Mouse (Mus musculus) cerebellum, adult 2 months (tissue): ENCODE data around the gene Tox4.

Experiments used
- CTCF ChIP-seq: fragments of 200-500 bp; IDR thresholded peaks from 2 replicates; pipeline ENCODE4 v1.5.1; 2011; ENCODE audit warnings: low read depth, mild to moderate bottlenecking, control low read depth, low read length, moderate library complexity, borderline replicate concordance; ENCODE audit not compliant: insufficient read depth
- POLR2A ChIP-seq: fragments of 200-500 bp; IDR thresholded peaks from 2 replicates; pipeline ENCODE4 v1.6.1; 2011; ENCODE audit warnings: low read length, control low read depth, borderline replicate concordance; ENCODE audit not compliant: insufficient read depth

DNA sequence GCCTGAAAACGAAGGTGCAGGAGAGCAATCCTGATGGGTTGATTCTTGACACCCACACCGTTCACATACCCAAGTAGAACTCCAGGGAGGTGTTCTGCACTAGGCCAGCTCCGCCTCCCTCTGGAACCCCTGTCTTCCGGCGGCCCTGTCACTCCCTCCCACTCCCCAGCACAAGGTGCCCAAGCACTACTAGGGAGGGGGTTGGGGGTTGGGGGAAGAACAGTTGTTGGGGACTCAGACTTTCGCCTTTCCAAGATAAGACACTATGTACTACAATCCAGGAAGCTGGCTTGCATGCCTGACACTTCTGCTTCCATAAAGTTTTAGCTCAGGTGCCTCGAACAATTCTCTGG is 34.3 kb upstream of the Tox4 start:
- no peak for TF ChIP-seq CTCF
- TF ChIP-seq POLR2A = peak; percentile 16; the same call in 1 of the 2 replicates
